Mouse (Mus musculus) embryonic facial prominence, embryonic 14.5 days (tissue): ENCODE measurements around the gene Ppp1r37. TPM values are rescaled to one million over a fixed set of nuclear protein-coding genes. Genes with fewer than 3 reads are reported as not detected.

ENCODE experiments used
- ATAC-seq: fragments of 200-750 bp; cut with Nextera tagmentation; 2 replicates; pipeline ENCODE4 v1.8.0; 2017; ENCODE audit warnings: low read depth, moderate number of reproducible peaks, moderate TSS enrichment
- DNase-seq: peaks from one replicate; pipeline ENCODE4 v3.0.0-alpha.2; 2015; ENCODE audit warnings: low spot score
- H3K27ac ChIP-seq: fragments of 300-500 bp; sonication (generic); replicated peaks from 2 replicates; pipeline ENCODE4 v1.5.1; 2014; ENCODE audit warnings: low read depth, mild to moderate bottlenecking, low read length, moderate library complexity
- H3K27me3 ChIP-seq: fragments of 300-500 bp; sonication (generic); replicated peaks from 2 replicates; pipeline ENCODE4 v1.6.1; 2014; ENCODE audit warnings: low read length; ENCODE audit not compliant: control insufficient read depth, insufficient read depth
- H3K36me3 ChIP-seq: fragments of 300-500 bp; sonication (generic); 2 replicates; pipeline ENCODE4 v1.6.1; 2014; ENCODE audit warnings: low read length, mixed read lengths; ENCODE audit not compliant: control insufficient read depth, insufficient read depth
- H3K4me1 ChIP-seq: fragments of 300-500 bp; sonication (generic); 2 replicates; pipeline ENCODE4 v1.6.1; 2014; ENCODE audit warnings: antibody characterized with exemption, low read length; ENCODE audit not compliant: control insufficient read depth, insufficient read depth
- H3K4me2 ChIP-seq: fragments of 300-500 bp; sonication (generic); 2 replicates; pipeline ENCODE4 v1.6.1; 2014; ENCODE audit warnings: low read depth, mild to moderate bottlenecking, low read length, moderate library complexity, mixed read lengths
- H3K4me3 ChIP-seq: fragments of 300-500 bp; sonication (generic); 2 replicates; pipeline ENCODE4 v1.5.1; 2014; ENCODE audit warnings: low read depth, mild to moderate bottlenecking, low read length
- H3K9ac ChIP-seq: fragments of 300-500 bp; sonication (generic); 2 replicates; pipeline ENCODE4 v1.6.1; 2014; ENCODE audit warnings: low read depth, mild to moderate bottlenecking, low read length, moderate library complexity, mixed read lengths
- H3K9me3 ChIP-seq: fragments of 300-500 bp; sonication (generic); 2 replicates; pipeline ENCODE4 v1.6.1; 2016; ENCODE audit warnings: low read length; ENCODE audit not compliant: control insufficient read depth
- WGBS: fragments of 180-500 bp; shearing (Covaris S2); extraction: QIAGEN DNeasy Blood & Tissue Kit; methylation state at CpG from one replicate; pipeline ENCODE4 v1.1.7; 2014; 5-methylcytosine and 5-hydroxymethylcytosine counted together
- polyA plus RNA-seq: library from polyadenylated mRNA; unstranded; fragments of >200 nt; fragmentation: Nextera tagmentation; extraction: Ambion mirVana; gene quantifications from 2 replicates; pipeline ENCODE4 v1.2.1, GENCODE M21; 2014

Ppp1r37 gene
- polyA plus RNA-seq, 1 experiment from 2014 or later, result 5.7 TPM

DNA sequence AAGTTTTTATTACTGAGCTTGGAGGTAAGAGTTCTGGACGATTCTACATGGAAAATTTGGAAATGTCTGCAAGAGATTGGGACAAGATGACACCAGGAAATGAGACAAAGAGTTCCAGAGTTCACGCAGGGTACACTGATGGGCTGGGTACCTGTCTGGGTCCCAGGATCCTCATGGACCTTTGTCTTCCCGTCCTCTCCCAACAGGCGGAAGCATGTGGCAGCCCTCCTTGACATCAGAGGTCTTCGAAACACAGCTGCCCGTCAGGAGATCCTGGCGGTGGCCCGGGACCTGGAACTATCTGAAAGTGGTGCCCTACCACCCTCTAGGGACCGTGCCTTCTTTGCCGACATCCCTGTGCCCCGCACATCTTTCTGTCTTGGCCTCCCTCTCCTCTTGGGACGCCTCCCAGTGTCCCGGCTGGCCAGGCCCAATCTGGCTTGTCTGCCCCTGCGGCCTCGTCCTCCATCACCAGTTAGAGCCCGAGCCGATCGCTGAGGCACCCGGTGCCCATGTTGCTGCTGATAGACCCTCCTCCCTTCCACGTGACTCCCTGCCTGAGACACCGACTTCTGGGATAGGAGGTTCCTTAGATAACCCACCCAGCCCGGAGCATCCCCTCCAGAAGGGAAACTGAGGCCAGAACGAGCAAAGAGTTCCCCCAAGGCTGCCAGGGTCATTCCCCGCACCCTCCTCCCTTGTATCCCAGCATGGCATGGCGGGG lies 68.0 kb downstream of the Ppp1r37 start:
- 80% methylated on average over 25 of the region's 25 CpGs for WGBS
- H3K27me3 ChIP-seq, result peaks cover 27% of the 10 kb centered on the region
- H3K9ac ChIP-seq, result no peak overlapping the region
- no peaks in the 10 kb centered on the region for H3K9me3 ChIP-seq
- no peak overlapping the region for H3K27ac ChIP-seq
- H3K4me2 ChIP-seq, result no peak overlapping the region
- ATAC-seq (no peak), DNase-seq (no peak)
- no peak overlapping the region for H3K4me3 ChIP-seq
- H3K4me1 ChIP-seq, result no peaks in the 10 kb centered on the region; the same call in 1 of the 2 replicates
- H3K36me3 ChIP-seq, result no peaks in the 10 kb centered on the region

DNA sequence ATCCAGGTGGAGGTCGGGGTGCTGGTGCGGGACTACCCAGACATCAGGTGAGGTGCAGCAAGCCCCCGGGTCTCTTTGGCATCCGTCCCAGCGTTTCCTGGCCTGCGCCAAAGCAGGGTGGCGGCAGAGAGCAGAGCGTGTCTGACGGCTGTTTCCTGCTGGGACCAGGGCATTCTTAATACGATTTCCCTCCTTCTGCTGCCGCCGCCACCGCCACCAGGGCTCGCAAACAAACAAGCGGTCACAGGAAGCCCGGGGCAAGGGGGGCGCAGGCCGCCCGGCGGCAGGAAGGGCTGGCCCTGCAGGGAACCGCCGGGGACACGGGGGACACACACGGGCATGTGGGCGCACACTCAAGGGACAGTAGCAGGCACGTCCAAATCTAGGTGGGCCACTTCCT lies 71.1 kb downstream of the Ppp1r37 start:
- no peaks in the 10 kb centered on the region; the same call in 1 of the 2 replicates for H3K4me1 ChIP-seq
- H3K4me3 ChIP-seq, result peak overlapping the region; percentile 24; the same call in 1 of the 2 replicates
- peaks cover 53% of the 10 kb centered on the region for H3K27me3 ChIP-seq
- H3K27ac ChIP-seq, result no peak overlapping the region
- H3K9ac ChIP-seq, result no peak overlapping the region
- DNase-seq (peak; percentile 45), ATAC-seq (no peak)
- no peaks in the 10 kb centered on the region for H3K9me3 ChIP-seq
- peak overlapping the region; percentile 45 for H3K4me2 ChIP-seq
- WGBS, result 9% methylated on average over 17 of the region's 26 CpGs
- H3K36me3 ChIP-seq, result no peaks in the 10 kb centered on the region

DNA sequence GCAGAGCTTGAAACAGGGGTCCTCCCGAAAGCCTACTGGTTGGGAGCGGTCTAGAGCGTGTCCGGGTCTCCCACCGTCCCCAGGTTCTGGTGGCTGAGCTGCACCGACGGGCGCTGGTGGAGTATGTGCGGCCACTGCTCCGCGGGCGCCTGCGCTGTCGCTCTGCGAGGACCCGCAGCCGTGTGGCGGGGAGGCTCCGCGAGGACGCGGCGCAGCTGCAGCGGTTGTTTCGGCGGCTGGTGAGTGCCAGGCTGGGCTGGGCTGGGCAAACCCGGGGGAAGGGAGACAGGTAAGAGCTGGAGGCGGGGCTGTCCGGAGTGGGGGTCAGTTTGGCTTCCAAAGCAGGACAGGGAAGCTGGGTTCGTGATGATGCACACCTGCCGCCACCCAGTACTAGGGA lies 73.4 kb downstream of the Ppp1r37 start:
- no peaks in the 10 kb centered on the region for H3K36me3 ChIP-seq
- no peak overlapping the region for H3K9ac ChIP-seq
- H3K27ac ChIP-seq, result no peak overlapping the region
- H3K9me3 ChIP-seq, result no peaks in the 10 kb centered on the region
- H3K4me1 ChIP-seq, result no peaks in the 10 kb centered on the region
- 2% methylated on average over 21 of the region's 31 CpGs for WGBS
- H3K4me3 ChIP-seq, result peak overlapping the region; percentile 20
- no peak for DNase-seq
- peak overlapping the region; percentile 41 for H3K4me2 ChIP-seq
- H3K27me3 ChIP-seq, result peaks cover 53% of the 10 kb centered on the region
- no peak for ATAC-seq

DNA sequence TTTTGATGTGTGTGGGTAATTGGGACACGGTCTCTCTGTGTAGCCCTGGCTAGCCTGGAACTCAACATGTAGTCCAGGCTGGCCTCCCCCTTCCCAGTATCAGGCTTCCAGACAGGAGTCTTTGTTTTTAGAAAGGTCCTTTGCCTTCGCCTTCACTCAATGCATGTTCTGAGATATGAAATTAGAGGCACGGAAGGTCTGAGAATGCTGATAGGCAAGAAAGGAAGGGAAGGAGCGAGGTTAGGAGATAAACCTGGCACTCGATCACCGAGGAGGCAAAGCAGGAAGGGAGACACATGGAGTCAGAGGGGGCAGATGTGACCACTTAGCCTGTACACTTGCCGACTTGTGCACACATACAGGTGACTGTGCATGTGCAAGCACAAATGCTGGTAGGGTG lies 76.3 kb downstream of the Ppp1r37 start:
- Histone ChIP-seq H3K4me2 (no peak overlapping the region), H3K9ac (no peak overlapping the region), H3K4me1 (no peaks in the 10 kb centered on the region), H3K27ac (no peak overlapping the region), H3K9me3 (no peaks in the 10 kb centered on the region), H3K27me3 (peaks cover 42% of the 10 kb centered on the region), H3K36me3 (no peaks in the 10 kb centered on the region), H3K4me3 (no peak overlapping the region)
- ATAC-seq (no peak), DNase-seq (no peak)
- WGBS, result 91% methylated on average over 7 of the region's 7 CpGs

DNA sequence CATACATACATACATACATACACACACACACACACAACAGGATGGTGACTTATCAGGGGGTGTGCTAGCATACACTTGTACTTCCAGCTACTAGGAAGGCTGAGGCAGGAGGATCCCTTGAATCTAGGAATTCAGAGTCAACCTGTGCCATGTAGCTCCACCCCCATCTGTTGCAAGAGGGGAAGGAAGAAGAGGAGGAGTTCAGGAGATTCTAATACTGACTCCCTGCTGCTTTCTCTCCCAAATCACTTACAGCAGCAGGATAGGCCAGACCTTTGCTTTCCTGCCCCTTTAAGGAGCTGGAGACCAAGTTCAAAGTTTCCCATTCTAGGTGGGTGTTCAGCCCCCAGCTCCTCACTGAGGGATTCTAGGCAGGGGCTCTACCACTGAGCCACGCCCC lies 77.4 kb downstream of the Ppp1r37 start:
- ATAC-seq, result no peak

DNA sequence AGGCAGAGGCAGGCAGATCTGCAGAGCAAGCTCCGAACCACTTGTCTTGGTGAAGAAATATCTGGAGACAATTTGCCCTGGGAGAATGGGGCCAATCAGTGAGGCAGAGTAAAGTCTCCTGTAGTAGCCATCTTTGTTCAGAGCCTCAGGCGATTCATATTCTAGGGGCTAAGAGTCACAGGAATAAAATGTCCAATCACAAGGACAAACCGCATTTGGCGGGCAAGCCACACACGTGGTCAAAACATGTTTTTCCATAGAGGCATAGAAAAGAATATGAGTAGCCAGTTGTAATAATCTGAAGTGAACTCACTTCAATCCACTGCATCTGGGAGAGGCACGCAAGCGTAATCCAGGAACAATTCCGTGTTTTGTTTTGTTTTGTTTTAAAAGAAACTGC lies 79.6 kb downstream of the Ppp1r37 start:
- Histone ChIP-seq H3K9me3 (no peaks in the 10 kb centered on the region), H3K27ac (no peak overlapping the region), H3K4me3 (no peak overlapping the region), H3K36me3 (no peaks in the 10 kb centered on the region), H3K9ac (no peak overlapping the region), H3K4me2 (no peak overlapping the region), H3K27me3 (peaks cover 10% of the 10 kb centered on the region), H3K4me1 (no peaks in the 10 kb centered on the region)
- DNase-seq, result no peak
- WGBS, result 75% methylated on average over 8 of the region's 8 CpGs
- ATAC-seq, result no peak

More for the DNA sequence above, 77.4 kb downstream of the Ppp1r37 start:
- H3K4me1 ChIP-seq, result no peaks in the 10 kb centered on the region
- no peak overlapping the region for H3K9ac ChIP-seq
- DNase-seq, result no peak
- no peaks in the 10 kb centered on the region for H3K9me3 ChIP-seq
- H3K27ac ChIP-seq, result no peak overlapping the region
- no peaks in the 10 kb centered on the region for H3K36me3 ChIP-seq
- no peak overlapping the region for H3K4me3 ChIP-seq
- H3K4me2 ChIP-seq, result no peak overlapping the region
- WGBS, result 100% methylated on average over 1 of the region's 1 CpGs
- H3K27me3 ChIP-seq, result peaks cover 32% of the 10 kb centered on the region

Other genes with a start within 250 kb of the Ppp1r37 start
- gene Ercc1, start 218.3 kb downstream of the Ppp1r37 start, polyA plus RNA-seq, result 64.0 and 75.1 TPM in 2 replicates
- 18.8 and 21.6 TPM in 2 replicates for gene Cd3eap, start 203.6 kb downstream of the Ppp1r37 start, polyA plus RNA-seq
- 11.2 and 11.6 TPM in 2 replicates for gene Ppp1r13l, start 203.3 kb downstream of the Ppp1r37 start, polyA plus RNA-seq
- 10.9 and 14.7 TPM in 2 replicates for gene Ercc2, start 181.1 kb downstream of the Ppp1r37 start, polyA plus RNA-seq
- gene Klc3, start 159.0 kb downstream of the Ppp1r37 start, polyA plus RNA-seq, result 10.2 and 15.3 TPM in 2 replicates
- 348 and 732 TPM in 2 replicates for gene Ckm, start 158.3 kb downstream of the Ppp1r37 start, polyA plus RNA-seq
- 10.5 and 10.9 TPM in 2 replicates for gene Mark4, start 104.3 kb downstream of the Ppp1r37 start, polyA plus RNA-seq
- gene Exoc3l2, start 99.7 kb downstream of the Ppp1r37 start, polyA plus RNA-seq, result 1.4 and 1.7 TPM in 2 replicates
- gene Bloc1s3, start 54.7 kb downstream of the Ppp1r37 start, polyA plus RNA-seq, result 0.74 and 0.93 TPM in 2 replicates
- gene Trappc6a, start 54.7 kb downstream of the Ppp1r37 start, polyA plus RNA-seq, result 61.8 and 67.3 TPM in 2 replicates
- 0.14 and 0.42 TPM in 2 replicates for gene Nkpd1, start 45.2 kb downstream of the Ppp1r37 start, polyA plus RNA-seq
- 0.48 and 1.2 TPM in 2 replicates for gene Zfp296, start 14.2 kb upstream of the Ppp1r37 start, polyA plus RNA-seq
- 142 and 151 TPM in 2 replicates for gene Gemin7, start 14.5 kb upstream of the Ppp1r37 start, polyA plus RNA-seq
- gene Clasrp, start 41.4 kb upstream of the Ppp1r37 start, polyA plus RNA-seq, result 36.0 and 47.5 TPM in 2 replicates
- 9.9 and 11.5 TPM in 2 replicates for gene Relb, start 66.4 kb upstream of the Ppp1r37 start, polyA plus RNA-seq
- gene Clptm1, start 102.0 kb upstream of the Ppp1r37 start, polyA plus RNA-seq, result 77.9 and 87.9 TPM in 2 replicates
- 0.78 and 0.80 TPM in 2 replicates for gene Apoc2, start 114.9 kb upstream of the Ppp1r37 start, polyA plus RNA-seq
- gene Gm44805, start 118.3 kb upstream of the Ppp1r37 start, polyA plus RNA-seq, result not detected in 2 replicates
- not detected in 2 replicates for gene Apoc4, start 118.4 kb upstream of the Ppp1r37 start, polyA plus RNA-seq
- gene Apoc1, start 129.6 kb upstream of the Ppp1r37 start, polyA plus RNA-seq, result 16.1 and 19.0 TPM in 2 replicates
- gene Apoe, start 136.1 kb upstream of the Ppp1r37 start, polyA plus RNA-seq, result 482 and 510 TPM in 2 replicates
- 114 and 125 TPM in 2 replicates for gene Tomm40, start 152.4 kb upstream of the Ppp1r37 start, polyA plus RNA-seq
- gene Nectin2, start 187.4 kb upstream of the Ppp1r37 start, polyA plus RNA-seq, result 55.2 and 62.0 TPM in 2 replicates
- gene Bcam, start 207.9 kb upstream of the Ppp1r37 start, polyA plus RNA-seq, result 101 and 114 TPM in 2 replicates
- 4.7 TPM in 2 replicates for gene Cblc, start 233.7 kb upstream of the Ppp1r37 start, polyA plus RNA-seq